Mouse (Mus musculus) frontal cortex, postnatal 25 days (tissue): ENCODE data around the gene Hist1h1t.
"Not testable (repeated sequence)": the region's sequence is repeated elsewhere in the genome, so short reads cannot be mapped to it uniquely, and the experiment has no call there.

ENCODE experiments used
- DNase-seq, 2 experiments: peaks; one replicate each; pipeline ENCODE4 v3.0.0; 2022; ENCODE audit warnings: low spot score in 2 of 2

Hist1h1t gene

DNA sequence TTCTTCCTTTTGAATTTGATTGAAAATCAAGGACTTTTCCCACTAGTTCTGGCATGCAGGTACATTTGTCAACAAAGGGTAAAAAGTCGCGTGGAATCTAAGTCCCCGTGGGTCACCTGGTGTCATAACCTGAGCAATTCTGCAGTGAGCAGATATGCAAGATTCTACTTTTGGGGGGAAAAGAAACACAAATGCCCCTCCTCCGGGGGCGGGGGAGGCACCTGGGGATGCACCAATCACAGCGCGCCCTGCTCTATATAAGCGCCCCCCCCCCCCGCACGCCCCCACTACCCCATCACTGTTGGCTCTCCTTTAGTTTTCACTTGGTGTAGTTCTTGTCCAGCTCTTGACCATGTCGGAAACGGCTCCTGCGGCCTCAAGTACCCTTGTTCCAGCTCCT, at the start of gene Hist1h1t:
Hist1h1t (plus strand) TSS at position 301 of the 400 bp plus-strand sequence.
- DNase-seq = no peak

DNA sequence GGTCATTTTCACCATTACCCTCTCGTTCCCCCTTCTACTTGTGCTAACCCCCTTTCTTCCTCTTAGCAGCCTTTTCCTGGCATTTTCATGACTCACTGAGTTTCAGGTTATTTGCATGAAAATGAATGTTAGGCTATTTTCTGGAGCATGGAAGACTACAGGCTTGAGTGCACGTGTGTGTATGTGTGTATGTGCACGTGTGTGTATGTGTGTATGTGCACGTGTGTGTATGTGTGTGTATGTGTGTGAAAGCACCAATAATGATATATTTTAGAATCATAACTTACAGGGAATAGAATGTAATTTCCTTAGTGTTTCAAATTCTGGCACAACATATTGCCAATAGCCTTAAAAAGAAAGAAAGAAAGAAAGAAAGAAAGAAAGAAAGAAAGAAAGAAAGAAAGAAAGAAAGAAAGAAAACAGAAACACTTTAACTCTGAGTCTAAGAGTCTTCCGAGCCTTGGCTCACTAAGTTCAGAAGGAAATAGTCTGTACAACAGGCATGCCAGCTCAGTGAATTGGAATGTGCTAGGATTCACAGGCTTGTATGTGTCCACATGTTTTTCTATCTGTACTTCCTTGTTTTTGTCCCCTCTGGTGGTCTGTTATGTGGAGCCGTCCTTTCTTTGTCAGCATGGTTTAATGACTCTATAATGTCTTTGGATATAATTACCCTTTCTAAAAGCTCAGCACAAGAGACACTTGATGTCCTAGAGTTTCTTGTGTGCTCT, 35.8 kb upstream of the Hist1h1t start:
- no peak for DNase-seq

DNA sequence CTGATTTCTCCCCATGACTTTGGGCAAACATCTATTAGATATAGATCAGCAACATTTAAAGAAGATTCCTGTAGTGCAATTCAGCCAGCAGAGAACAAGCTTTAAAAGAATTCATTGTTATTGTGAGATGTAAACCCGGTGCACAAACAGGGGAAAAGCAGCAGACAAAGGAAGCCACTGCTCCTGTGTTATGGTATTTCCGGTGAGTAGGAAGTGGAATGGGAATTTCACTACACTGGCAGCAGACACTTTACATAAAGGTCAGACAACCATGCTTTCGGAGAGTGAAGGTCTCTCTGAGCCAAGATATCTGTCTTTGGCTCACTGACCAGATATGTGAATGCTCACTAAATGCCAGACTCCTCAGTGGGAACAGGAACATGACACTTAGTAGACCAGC, 33.1 kb upstream of the Hist1h1t start:
- DNase-seq = no peak

DNA sequence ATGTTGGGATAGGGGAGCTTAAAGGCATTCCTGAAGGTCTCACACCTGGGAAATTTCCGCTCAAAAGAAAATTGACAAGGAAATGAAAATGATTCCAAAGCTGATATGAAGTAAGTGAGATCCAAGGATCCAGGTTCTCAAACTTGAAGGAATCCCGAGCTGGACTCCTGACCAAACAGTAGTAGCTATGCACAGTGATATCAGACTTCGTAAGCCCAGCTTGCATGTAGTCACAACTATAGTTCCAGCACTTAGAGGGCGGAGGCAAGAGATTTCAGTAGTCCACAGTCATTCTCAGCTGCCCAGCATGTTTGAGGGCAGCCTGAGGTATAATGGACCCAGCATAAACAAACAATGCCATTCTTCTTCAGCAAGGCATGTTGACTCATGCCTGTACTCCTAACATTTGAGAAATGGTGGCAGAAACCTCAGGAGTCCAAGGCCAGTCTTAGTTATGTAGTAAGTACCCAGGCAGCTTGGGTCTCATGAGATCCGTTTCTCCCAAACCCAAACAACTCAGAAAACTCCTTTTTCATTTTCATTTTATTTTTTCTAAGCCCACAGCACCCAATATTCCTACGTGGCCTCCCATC, 13.5 kb upstream of the Hist1h1t start:
- no peak for DNase-seq

DNA sequence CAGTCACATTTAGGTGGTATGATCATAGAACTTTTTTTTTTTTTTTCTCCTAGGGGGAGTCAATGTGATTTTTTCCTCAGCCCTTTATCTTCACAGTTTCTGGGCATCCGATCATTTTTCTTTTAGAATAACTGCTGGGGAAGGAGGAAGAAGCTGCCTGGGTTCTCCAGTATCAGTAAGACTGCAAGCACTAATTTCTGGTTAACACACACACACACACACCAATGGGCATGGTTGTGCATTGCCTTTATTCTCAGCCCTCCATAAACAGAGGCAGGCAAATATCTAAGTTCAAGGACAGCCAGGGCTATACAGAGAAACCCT, 13.0 kb upstream of the Hist1h1t start:
- no peak for DNase-seq

DNA sequence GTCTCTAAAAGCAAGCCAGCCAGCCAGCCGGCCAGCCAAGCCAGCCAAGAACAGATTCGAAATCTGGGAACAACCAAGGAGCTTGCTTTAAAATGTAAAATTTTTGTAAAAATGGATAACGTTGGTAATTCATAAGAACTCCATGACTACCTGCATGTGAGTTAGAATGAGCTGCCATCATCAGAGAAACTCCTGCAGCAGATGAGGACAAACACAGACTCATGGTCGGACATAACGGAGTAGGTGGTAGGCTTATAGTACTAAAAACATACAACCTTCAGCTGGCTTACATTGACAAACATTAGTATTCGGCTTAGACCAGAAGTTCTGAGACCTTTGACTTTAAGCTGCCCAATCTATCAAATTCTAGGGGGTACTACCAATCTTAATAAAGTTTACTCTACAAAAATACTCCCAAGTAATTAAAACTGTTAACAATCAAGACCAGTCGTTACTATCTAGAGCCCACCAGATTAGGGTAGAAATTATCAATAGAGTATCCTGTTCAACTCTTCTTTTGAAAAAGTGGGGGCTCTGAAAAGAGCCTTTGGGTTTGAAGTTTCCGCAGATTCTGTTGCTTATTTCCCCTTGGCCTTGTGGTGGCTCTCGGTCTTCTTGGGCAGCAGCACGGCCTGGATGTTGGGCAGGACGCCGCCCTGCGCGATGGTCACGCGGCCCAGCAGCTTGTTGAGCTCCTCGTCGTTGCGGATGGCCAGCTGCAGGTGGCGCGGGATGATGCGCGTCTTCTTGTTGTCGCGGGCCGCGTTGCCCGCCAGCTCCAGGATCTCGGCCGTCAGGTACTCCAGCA, 12.5 kb upstream of the Hist1h1t start:
- DNase-seq = not testable (repeated sequence)

DNA sequence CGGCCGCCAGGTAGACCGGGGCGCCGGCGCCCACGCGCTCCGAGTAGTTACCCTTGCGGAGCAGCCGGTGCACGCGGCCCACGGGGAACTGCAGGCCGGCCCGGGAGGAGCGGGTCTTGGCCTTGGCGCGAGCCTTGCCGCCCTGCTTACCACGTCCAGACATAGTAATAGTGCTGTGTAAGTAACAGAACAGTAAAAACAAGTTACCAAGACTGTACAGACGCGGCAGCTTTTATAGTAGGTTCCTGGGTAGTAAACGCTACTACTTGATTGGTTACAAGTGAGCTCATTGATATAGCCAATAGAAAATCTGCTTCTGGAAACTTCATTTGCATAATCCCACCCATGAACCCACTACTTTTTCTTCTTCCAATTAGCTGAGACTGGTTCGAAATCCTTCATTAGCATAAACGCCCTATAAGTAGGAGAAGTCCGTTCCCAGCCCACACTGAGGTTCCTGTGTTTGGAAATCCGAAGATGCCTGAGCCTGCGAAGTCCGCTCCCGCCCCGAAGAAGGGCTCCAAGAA, 11.8 kb upstream of the Hist1h1t start, which contains the start of the genes Hist1h2ac and Hist1h2bc:
Hist1h2ac (minus strand) TSS at position 194 of the 527 bp plus-strand sequence.
Hist1h2bc (plus strand) TSS at position 445 of the 527 bp plus-strand sequence.
- DNase-seq = peak; percentile 78 to 81

- DNase-seq = not testable (repeated sequence)
Observed at GRCm38 (mm10) chr13:23684295-23684945, 11.2 kb upstream of the Hist1h1t start.

- no peak for DNase-seq
Observed at GRCm38 (mm10) chr13:23685121-23685861, 10.3 kb upstream of the Hist1h1t start.

- DNase-seq = no peak
Observed at GRCm38 (mm10) chr13:23685966-23686365, 9.6 kb upstream of the Hist1h1t start.

GRCm38 (mm10) chr13:23687181-23687580, 8.4 kb upstream of the Hist1h1t start:
- no peak for DNase-seq

GRCm38 (mm10) chr13:23687907-23688306, 7.7 kb upstream of the Hist1h1t start:
- no peak for DNase-seq

DNA sequence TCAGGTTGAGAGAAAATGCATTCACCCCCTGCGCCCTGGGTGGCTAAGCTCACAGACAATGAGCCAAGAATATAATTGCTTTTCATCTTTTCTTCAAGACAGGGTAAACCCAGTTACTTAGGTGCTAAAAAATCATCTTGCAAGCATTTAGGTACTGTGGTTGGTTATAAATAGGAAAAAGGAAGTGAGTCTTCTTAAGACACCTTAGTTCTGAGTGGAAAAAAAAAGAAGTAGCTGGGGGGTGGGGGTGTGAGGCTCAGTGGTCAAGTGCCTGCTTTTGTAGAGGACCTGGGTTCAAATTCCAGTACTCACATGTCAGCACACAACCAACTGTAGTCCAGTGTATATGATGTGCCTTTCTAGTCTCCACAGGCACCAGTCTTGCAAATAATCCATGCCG, 6.7 kb upstream of the Hist1h1t start:
- no peak for DNase-seq

DNA sequence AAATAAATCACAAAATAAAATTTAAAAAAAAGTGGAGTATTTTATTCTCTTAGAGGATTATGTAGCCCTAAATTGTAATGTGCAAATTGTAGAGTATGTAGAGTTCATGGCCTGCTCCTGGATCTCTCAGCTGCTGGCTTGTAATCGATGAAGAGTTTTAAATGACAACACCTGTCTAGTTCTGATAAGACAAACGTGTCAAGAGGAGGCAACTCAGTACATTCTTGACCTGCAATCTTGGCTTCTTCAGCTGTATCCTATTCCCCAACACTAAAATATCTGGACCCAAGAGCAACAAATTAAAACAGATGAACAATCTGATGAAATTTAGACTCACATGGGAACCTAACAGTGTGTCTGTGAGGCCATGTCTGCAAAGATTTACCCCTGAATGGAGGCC, 6.2 kb upstream of the Hist1h1t start:
- DNase-seq = no peak

DNA sequence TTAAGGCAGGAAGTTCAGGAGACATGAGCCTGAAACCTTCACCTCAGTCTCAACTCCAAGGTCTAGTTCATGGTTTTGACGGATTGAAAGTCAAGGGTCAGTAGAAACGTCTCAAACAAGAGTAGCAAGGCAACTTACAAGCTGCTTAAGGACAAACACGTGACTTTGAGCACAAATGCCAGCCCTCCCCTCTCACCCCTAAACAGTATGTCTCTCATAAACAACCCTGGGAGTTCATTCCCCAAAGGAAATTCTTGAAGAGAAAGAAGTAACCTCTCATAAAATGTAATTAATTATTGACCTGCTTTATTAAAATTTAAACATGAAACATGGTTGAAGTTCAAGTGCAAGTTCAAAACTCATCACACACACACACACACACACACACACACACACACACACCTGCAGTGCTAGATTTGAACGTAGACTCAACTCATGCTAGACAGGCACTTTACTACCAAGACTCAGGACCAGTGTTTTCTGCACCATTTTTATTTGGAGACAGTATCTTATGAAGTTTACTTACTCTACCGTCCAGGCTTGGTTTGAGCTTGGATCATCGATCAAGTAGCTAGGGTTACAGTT, 1.7 kb upstream of the Hist1h1t start:
- DNase-seq = no peak

GRCm38 (mm10) chr13:23694956-23695355, 658 bp upstream of the Hist1h1t start:
- no peak for DNase-seq

- DNase-seq = no peak
Observed at GRCm38 (mm10) chr13:23696061-23696474, 454 bp downstream of the Hist1h1t start.

DNA sequence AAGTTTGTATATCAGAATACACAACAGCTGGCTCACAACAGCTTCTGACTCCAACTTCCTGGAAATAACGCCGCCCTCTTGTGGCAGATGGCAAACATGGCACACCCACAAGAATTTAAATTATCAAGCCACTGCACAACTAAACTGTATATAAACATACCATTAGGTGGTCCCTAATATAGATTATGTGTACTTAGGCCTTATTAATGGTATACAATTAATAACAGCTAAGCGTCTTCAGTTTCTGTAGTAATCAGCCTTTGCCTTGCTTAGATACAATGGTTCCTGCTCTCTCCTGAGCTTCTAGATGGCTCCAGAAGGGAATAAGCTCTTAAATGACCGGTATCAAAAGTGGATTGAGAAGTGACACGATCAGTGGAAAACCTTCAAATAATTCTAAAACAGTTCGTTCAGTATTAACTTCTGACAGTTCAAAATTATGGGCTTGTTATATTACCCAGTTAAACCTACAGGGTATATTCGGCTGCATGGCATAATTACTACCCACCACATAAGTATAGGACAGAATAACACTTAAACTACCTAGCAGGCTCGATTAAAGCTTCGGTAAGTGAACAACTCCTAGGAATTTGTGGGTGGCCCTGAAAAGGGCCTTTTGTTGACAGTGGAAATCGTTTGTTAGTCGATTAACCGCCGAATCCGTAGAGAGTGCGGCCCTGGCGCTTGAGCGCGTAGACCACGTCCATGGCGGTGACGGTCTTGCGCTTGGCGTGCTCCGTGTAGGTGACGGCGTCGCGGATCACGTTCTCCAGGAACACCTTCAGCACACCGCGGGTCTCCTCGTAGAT, 2.1 kb downstream of the Hist1h1t start:
- DNase-seq = no peak

- peak; percentile 99 for DNase-seq
Observed at GRCm38 (mm10) chr13:23698300-23698693, 2.7 kb downstream of the Hist1h1t start, which contains the start of gene Hist1h4c. Gene Hist1h4c (minus strand): TSS chr13:23698454.

- no peak for DNase-seq
Observed at GRCm38 (mm10) chr13:23698996-23699395, 3.4 kb downstream of the Hist1h1t start.
